Mouse (Mus musculus): ENCODE measurements at regions not wholly inside any gene's neighbourhood (a gene's known extent, or its start where the extent isn't known, plus 50 kb on each side); places are given as distances from the start of the nearest gene placed in this dataset.

- ATAC-seq (ENCODE audit: low FRiP score) (no peak), DNase-seq (ENCODE audit: low spot score) (no peak)
- Histone ChIP-seq H3K36me3 (ENCODE audit: control insufficient read depth, insufficient read depth, low read length) (no peaks in the 10 kb centered on the region), H3K4me1 (replicated peaks; ENCODE audit: control insufficient read depth, insufficient read depth, low read length) (no peaks in the 10 kb centered on the region), H3K27ac (ENCODE audit: low read depth, low read length) (no peak overlapping the region), H3K9me3 (ENCODE audit: control insufficient read depth, low read length) (no peaks in the 10 kb centered on the region), H3K27me3 (ENCODE audit: control insufficient read depth, insufficient read depth, low read length) (no peaks in the 10 kb centered on the region), H3K4me3 (ENCODE audit: low read depth, low read length) (no peak overlapping the region), H3K9ac (ENCODE audit: low read depth, low read length) (no peak overlapping the region), H3K4me2 (replicated peaks; ENCODE audit: low read depth, low read length) (no peak overlapping the region)
- 73% methylated on average over 3 of the region's 3 CpGs for whole genome bisulfite sequencing
These were observed 177.1 kb upstream of the Tenm2 start for GRCm38 (mm10) chr11:37412868-37413267.

DNA sequence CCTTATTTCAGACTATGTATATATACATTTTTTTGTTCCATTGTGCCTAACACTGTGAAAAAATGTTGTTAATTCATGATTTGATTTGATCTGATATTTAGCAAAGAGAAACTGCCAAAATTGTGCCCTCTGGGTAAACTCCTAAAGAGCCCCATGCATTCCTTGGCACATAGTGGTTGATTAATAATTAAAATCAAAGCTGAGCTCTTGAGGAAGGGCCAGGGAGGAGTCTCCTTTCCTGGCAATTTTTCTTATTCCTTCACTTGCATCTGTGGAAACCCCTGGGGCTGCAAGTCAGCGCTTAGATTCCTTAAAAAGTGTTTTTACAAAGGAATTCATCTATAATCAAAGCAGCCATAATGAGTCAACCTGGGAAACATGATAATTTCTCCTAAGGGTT is 132.2 kb upstream of the Tenm2 start:
- 52% methylated on average over 1 of the region's 1 CpGs for WGBS
- no peaks in the 10 kb centered on the region for H3K4me1 ChIP-seq (replicated peaks; ENCODE audit: control insufficient read depth, insufficient read depth, low read length)
- no peak overlapping the region for H3K9ac ChIP-seq (ENCODE audit: low read depth, low read length)
- H3K9me3 ChIP-seq (ENCODE audit: control insufficient read depth, low read length), result no peaks in the 10 kb centered on the region
- H3K36me3 ChIP-seq (ENCODE audit: control insufficient read depth, insufficient read depth, low read length), result no peaks in the 10 kb centered on the region
- no peak for DNase-seq (ENCODE audit: low spot score)
- H3K27ac ChIP-seq (ENCODE audit: low read depth, low read length), result no peak overlapping the region
- no peak for ATAC-seq (ENCODE audit: low FRiP score)
- no peak overlapping the region for H3K4me2 ChIP-seq (replicated peaks; ENCODE audit: low read depth, low read length)
- H3K4me3 ChIP-seq (ENCODE audit: low read depth, low read length), result no peak overlapping the region
- H3K27me3 ChIP-seq (ENCODE audit: control insufficient read depth, insufficient read depth, low read length), result no peaks in the 10 kb centered on the region

GRCm38 (mm10) chr11:37364430-37364829 is 128.7 kb upstream of the Tenm2 start:
- DNase-seq (ENCODE audit: low spot score), result no peak
- 89% methylated on average over 2 of the region's 2 CpGs for WGBS
- no peak for ATAC-seq (ENCODE audit: low FRiP score)

GRCm38 (mm10) chr11:37355074-37355473 is 119.3 kb upstream of the Tenm2 start:
- no peak overlapping the region for H3K27ac ChIP-seq (ENCODE audit: low read depth, low read length)
- H3K9ac ChIP-seq (ENCODE audit: low read depth, low read length), result no peak overlapping the region
- no peaks in the 10 kb centered on the region for H3K36me3 ChIP-seq (ENCODE audit: control insufficient read depth, insufficient read depth, low read length)
- H3K4me1 ChIP-seq (replicated peaks; ENCODE audit: control insufficient read depth, insufficient read depth, low read length), result no peaks in the 10 kb centered on the region
- DNase-seq (ENCODE audit: low spot score) (peak; percentile 48), ATAC-seq (ENCODE audit: low FRiP score) (peak; percentile 79; the same call in 1 of the 2 replicates)
- H3K4me3 ChIP-seq (ENCODE audit: low read depth, low read length), result no peak overlapping the region
- H3K9me3 ChIP-seq (ENCODE audit: control insufficient read depth, low read length), result no peaks in the 10 kb centered on the region
- H3K27me3 ChIP-seq (ENCODE audit: control insufficient read depth, insufficient read depth, low read length), result no peaks in the 10 kb centered on the region
- H3K4me2 ChIP-seq (replicated peaks; ENCODE audit: low read depth, low read length), result no peak overlapping the region
- WGBS, result 67% methylated on average over 2 of the region's 2 CpGs

More at GRCm38 (mm10) chr11:37364430-37364829, 128.7 kb upstream of the Tenm2 start:
- H3K4me3 ChIP-seq (ENCODE audit: low read depth, low read length), result no peak overlapping the region
- H3K9me3 ChIP-seq (ENCODE audit: control insufficient read depth, low read length), result no peaks in the 10 kb centered on the region
- H3K4me1 ChIP-seq (replicated peaks; ENCODE audit: control insufficient read depth, insufficient read depth, low read length), result no peaks in the 10 kb centered on the region
- no peak overlapping the region for H3K4me2 ChIP-seq (replicated peaks; ENCODE audit: low read depth, low read length)
- no peaks in the 10 kb centered on the region for H3K36me3 ChIP-seq (ENCODE audit: control insufficient read depth, insufficient read depth, low read length)
- H3K27ac ChIP-seq (ENCODE audit: low read depth, low read length), result no peak overlapping the region
- H3K9ac ChIP-seq (ENCODE audit: low read depth, low read length), result no peak overlapping the region
- H3K27me3 ChIP-seq (ENCODE audit: control insufficient read depth, insufficient read depth, low read length), result no peaks in the 10 kb centered on the region

GRCm38 (mm10) chr11:37309691-37310090 is 73.9 kb upstream of the Tenm2 start:
- Histone ChIP-seq H3K27me3 (ENCODE audit: control insufficient read depth, insufficient read depth, low read length) (no peaks in the 10 kb centered on the region), H3K36me3 (ENCODE audit: control insufficient read depth, insufficient read depth, low read length) (no peaks in the 10 kb centered on the region), H3K4me2 (replicated peaks; ENCODE audit: low read depth, low read length) (no peak overlapping the region), H3K4me3 (ENCODE audit: low read depth, low read length) (no peak overlapping the region), H3K27ac (ENCODE audit: low read depth, low read length) (no peak overlapping the region), H3K9me3 (ENCODE audit: control insufficient read depth, low read length) (no peaks in the 10 kb centered on the region), H3K4me1 (replicated peaks; ENCODE audit: control insufficient read depth, insufficient read depth, low read length) (no peaks in the 10 kb centered on the region), H3K9ac (ENCODE audit: low read depth, low read length) (no peak overlapping the region)
- ATAC-seq (ENCODE audit: low FRiP score) (no peak), DNase-seq (ENCODE audit: low spot score) (no peak)
- WGBS, result 92% methylated on average over 2 of the region's 2 CpGs

DNA sequence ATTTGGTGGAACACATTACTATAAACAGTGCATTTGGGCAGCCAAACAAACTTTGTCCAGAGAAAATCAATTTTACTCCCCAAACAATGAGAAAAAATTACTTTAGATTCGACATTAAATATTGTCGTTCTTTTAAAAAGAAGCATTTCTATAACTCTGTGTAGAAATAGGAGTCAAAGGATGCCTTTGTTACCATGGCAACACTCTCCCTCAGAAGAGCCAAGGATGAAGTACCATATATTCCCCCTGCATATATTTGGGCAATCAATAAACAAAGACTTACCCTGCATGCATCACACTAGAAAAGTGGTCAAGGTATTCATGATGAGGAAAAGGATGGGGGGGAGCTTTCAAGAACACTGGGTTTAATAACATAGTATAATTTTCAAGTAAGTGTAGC is 70.9 kb upstream of the Tenm2 start:
- H3K36me3 ChIP-seq (ENCODE audit: control insufficient read depth, insufficient read depth, low read length), result no peaks in the 10 kb centered on the region
- no peaks in the 10 kb centered on the region for H3K4me1 ChIP-seq (replicated peaks; ENCODE audit: control insufficient read depth, insufficient read depth, low read length)
- 87% methylated on average over 2 of the region's 2 CpGs for WGBS
- no peak overlapping the region for H3K9ac ChIP-seq (ENCODE audit: low read depth, low read length)
- H3K27ac ChIP-seq (ENCODE audit: low read depth, low read length), result no peak overlapping the region
- H3K9me3 ChIP-seq (ENCODE audit: control insufficient read depth, low read length), result no peaks in the 10 kb centered on the region
- DNase-seq (ENCODE audit: low spot score), result no peak
- no peak for ATAC-seq (ENCODE audit: low FRiP score)
- no peak overlapping the region for H3K4me2 ChIP-seq (replicated peaks; ENCODE audit: low read depth, low read length)
- H3K4me3 ChIP-seq (ENCODE audit: low read depth, low read length), result no peak overlapping the region
- no peaks in the 10 kb centered on the region for H3K27me3 ChIP-seq (ENCODE audit: control insufficient read depth, insufficient read depth, low read length)
